Mouse (Mus musculus) kidney, adult 2 months (tissue): ENCODE data around the gene Sdhc.

Experiments used
- CTCF ChIP-seq: fragments of 200-500 bp; conservative IDR thresholded peaks from 2 replicates; pipeline ENCODE4 v1.5.1; 2011; ENCODE audit warnings: low read depth, mild to moderate bottlenecking, control low read depth, low read length, moderate library complexity, mixed read lengths; ENCODE audit not compliant: insufficient read depth, insufficient read length
- POLR2A ChIP-seq: fragments of 200-500 bp; IDR thresholded peaks from one replicate; pipeline ENCODE4 v1.6.1; 2011; ENCODE audit warnings: low read depth, low read length, control low read depth

DNA sequence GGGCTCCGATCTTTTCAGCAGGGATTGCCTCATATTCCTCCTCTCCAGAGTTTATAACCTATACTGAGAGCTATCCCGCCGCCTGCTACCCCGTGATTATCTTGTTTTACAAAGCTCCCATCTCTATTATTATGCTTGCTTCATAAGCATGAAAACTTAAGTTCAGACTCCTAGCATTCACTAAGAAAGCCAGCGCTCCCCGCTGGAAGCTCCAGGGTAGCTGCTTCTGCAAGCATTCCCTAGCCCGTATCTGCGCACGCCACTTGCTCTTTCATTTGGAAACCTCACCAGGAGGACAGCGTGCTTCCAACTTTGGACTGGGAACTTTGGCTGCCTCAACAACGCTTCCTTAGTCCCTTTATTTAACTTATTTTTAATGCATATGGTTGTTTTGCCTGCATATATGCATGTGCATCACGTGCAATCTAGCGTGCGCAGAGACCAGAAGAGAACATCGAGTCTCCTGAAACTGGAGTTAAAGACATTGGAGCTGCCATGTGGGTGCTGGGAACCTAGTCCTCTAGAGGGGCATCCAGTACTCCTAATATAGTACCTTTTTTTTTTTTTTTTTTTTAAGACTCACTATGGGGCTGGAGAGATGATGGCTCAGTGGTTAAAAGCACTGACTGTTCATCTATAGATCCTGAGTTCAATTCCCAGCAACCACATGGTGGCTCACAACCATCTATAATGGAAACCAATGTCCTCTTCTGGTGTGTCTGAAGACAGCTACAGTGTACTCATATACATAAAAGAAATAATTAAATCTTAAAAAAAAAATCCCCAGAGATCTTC is 38.4 kb downstream of the Sdhc start:
- TF ChIP-seq CTCF: no peak
- no peak for TF ChIP-seq POLR2A
